Mouse (Mus musculus) heart, adult 11 months (tissue): ENCODE measurements around the gene Npcd.

Source experiments
- DNase-seq: peaks from one replicate; pipeline ENCODE4 v3.0.0; 2022

The Npcd gene

GRCm38 (mm10) chr15:79802304-79802703, 31.7 kb downstream of the Npcd start:
- no peak for DNase-seq

GRCm38 (mm10) chr15:79801646-79802045, 32.4 kb downstream of the Npcd start:
- DNase-seq: no peak

GRCm38 (mm10) chr15:79800701-79801100, 33.3 kb downstream of the Npcd start:
- DNase-seq: no peak

- no peak for DNase-seq
Observed at GRCm38 (mm10) chr15:79798591-79798990, 35.4 kb downstream of the Npcd start.

GRCm38 (mm10) chr15:79797680-79798079, 36.4 kb downstream of the Npcd start:
- no peak for DNase-seq

GRCm38 (mm10) chr15:79797096-79797495, 36.9 kb downstream of the Npcd start:
- no peak for DNase-seq

GRCm38 (mm10) chr15:79796256-79796655, 37.8 kb downstream of the Npcd start:
- no peak for DNase-seq

GRCm38 (mm10) chr15:79794173-79794572, 39.9 kb downstream of the Npcd start:
- DNase-seq: no peak

- no peak for DNase-seq
Observed at GRCm38 (mm10) chr15:79793076-79793475, 41.0 kb downstream of the Npcd start.

GRCm38 (mm10) chr15:79792455-79792854, 41.6 kb downstream of the Npcd start:
- DNase-seq: peak; percentile 91

- no peak for DNase-seq
Observed at GRCm38 (mm10) chr15:79791502-79791901, 42.5 kb downstream of the Npcd start.

- no peak for DNase-seq
Observed at GRCm38 (mm10) chr15:79790905-79791304, 43.1 kb downstream of the Npcd start.

- DNase-seq: no peak
Observed at GRCm38 (mm10) chr15:79790111-79790510, 43.9 kb downstream of the Npcd start.

- DNase-seq: no peak
Observed at GRCm38 (mm10) chr15:79787815-79788214, 46.2 kb downstream of the Npcd start.

- DNase-seq: no peak
Observed at GRCm38 (mm10) chr15:79785056-79785455, 49.0 kb downstream of the Npcd start.

- no peak for DNase-seq
Observed at GRCm38 (mm10) chr15:79777749-79778148, 56.3 kb downstream of the Npcd start, which contains the start of gene Dnal4. Gene Dnal4, minus strand, starts transcription at chr15:79777849.

- DNase-seq: no peak
Observed at GRCm38 (mm10) chr15:79775662-79776061, 58.4 kb downstream of the Npcd start.

- peak; percentile 100 for DNase-seq
Observed at GRCm38 (mm10) chr15:79774117-79775027, 59.7 kb downstream of the Npcd start.

- no peak for DNase-seq
Observed at GRCm38 (mm10) chr15:79770629-79771240, 63.3 kb downstream of the Npcd start.

- DNase-seq: no peak
Observed at GRCm38 (mm10) chr15:79768302-79768701, 65.7 kb downstream of the Npcd start.

GRCm38 (mm10) chr15:79767327-79767961, 66.6 kb downstream of the Npcd start:
- DNase-seq: peak; percentile 92

GRCm38 (mm10) chr15:79766586-79767071, 67.4 kb downstream of the Npcd start:
- DNase-seq: no peak

GRCm38 (mm10) chr15:79766168-79766567, 67.9 kb downstream of the Npcd start:
- no peak for DNase-seq
